Mouse (Mus musculus): Measurements from ENCODE around the gene Gpr158. TPM values are rescaled to one million over a fixed set of nuclear protein-coding genes. Genes with fewer than 3 reads are reported as not detected.

The Gpr158 gene
- polyA plus RNA-seq, 1 experiment from 2014 or later = 6.1 TPM

DNA sequence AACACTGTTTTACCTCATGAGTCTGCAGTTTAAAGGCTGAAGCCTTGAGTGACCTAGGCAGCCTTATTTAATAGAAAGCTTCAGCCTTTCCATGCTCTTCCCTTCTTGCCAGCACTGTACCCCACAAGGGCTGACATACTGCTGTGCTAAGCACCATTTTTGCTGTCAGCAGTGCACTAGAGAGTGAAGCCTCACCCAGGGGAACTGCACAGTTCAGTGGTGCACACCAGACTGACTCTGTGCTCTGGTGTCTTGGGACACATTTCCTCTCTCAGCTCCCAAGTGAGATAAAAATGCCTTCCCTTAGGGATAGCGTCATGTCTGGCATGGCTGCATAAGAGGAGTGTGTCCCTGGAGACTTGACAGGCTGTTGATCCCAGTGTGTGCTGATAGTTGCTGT lies 130.6 kb downstream of the Gpr158 start:
- Histone ChIP-seq H3K36me3 (ENCODE audit: control insufficient read depth, insufficient read depth, low read length) (no peaks in the 10 kb centered on the region), H3K4me2 (ENCODE audit: low read depth, low read length) (no peak overlapping the region), H3K9me3 (ENCODE audit: control insufficient read depth, low read length) (no peaks in the 10 kb centered on the region), H3K27me3 (ENCODE audit: control insufficient read depth, insufficient read depth, low read length) (no peaks in the 10 kb centered on the region), H3K4me1 (ENCODE audit: control insufficient read depth, insufficient read depth, low read length) (no peaks in the 10 kb centered on the region), H3K9ac (replicated peaks; ENCODE audit: low read depth, low read length) (no peak overlapping the region), H3K27ac (ENCODE audit: low read depth, low read length) (no peak overlapping the region), H3K4me3 (ENCODE audit: low read depth, low read length) (no peak overlapping the region)
- 58% methylated on average over 1 of the region's 1 CpGs for WGBS
- peak; percentile 31; the same call in 1 of the 2 replicates for ATAC-seq (ENCODE audit: low read depth)

DNA sequence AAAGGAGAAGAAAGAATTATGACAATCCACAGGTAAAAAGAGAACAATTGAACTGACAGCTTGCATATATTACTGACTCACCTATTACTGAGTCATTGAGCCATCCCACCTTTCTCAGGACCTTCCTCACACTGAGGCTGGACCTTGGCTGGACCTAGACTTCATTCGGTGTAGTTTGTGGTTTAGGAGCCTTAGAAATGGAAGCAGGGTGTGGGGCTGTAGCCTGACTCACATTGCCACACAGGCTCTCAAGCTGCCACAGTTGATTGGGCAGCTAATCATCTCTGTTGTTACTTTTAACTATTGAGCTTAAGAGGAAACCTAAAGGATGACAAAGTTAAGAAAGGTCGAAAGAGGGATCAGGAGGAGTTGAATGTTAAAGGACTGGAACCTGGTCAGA lies 132.1 kb downstream of the Gpr158 start:
- Histone ChIP-seq H3K4me1 (ENCODE audit: control insufficient read depth, insufficient read depth, low read length) (no peaks in the 10 kb centered on the region), H3K9me3 (ENCODE audit: control insufficient read depth, low read length) (no peaks in the 10 kb centered on the region), H3K27me3 (ENCODE audit: control insufficient read depth, insufficient read depth, low read length) (no peaks in the 10 kb centered on the region), H3K4me2 (ENCODE audit: low read depth, low read length) (no peak overlapping the region), H3K9ac (replicated peaks; ENCODE audit: low read depth, low read length) (no peak overlapping the region), H3K27ac (ENCODE audit: low read depth, low read length) (no peak overlapping the region), H3K36me3 (ENCODE audit: control insufficient read depth, insufficient read depth, low read length) (no peaks in the 10 kb centered on the region), H3K4me3 (ENCODE audit: low read depth, low read length) (no peak overlapping the region)
- WGBS = 85% methylated on average over 2 of the region's 2 CpGs
- no peak for ATAC-seq (ENCODE audit: low read depth)

DNA sequence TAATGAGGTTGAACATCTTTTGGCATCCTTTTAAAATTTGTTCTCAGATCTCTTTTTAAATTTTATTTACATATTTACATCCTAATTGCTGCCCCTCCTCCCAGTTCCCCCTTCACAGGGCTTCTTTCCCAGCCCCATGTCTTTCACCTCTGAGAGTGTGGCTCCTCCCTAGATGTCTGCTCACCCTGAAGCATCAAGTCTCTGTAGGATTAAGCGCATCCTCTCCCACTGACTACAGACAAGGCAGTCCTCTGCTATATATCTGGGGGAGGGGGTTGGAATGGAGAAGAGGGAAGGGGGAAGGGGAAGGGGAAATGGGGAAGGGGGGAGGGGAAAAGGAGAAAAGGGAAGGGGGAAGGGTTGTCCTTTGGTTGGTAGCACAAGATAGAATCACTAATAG lies 140.1 kb downstream of the Gpr158 start:
- ATAC-seq (ENCODE audit: low read depth) = peak; percentile 44; the same call in 1 of the 2 replicates
- H3K36me3 ChIP-seq (ENCODE audit: control insufficient read depth, insufficient read depth, low read length) = no peaks in the 10 kb centered on the region
- 62% methylated on average over 1 of the region's 1 CpGs for WGBS
- H3K9me3 ChIP-seq (ENCODE audit: control insufficient read depth, low read length) = no peaks in the 10 kb centered on the region
- H3K27ac ChIP-seq (ENCODE audit: low read depth, low read length) = no peak overlapping the region
- H3K4me3 ChIP-seq (ENCODE audit: low read depth, low read length) = no peak overlapping the region
- H3K9ac ChIP-seq (replicated peaks; ENCODE audit: low read depth, low read length) = no peak overlapping the region
- no peaks in the 10 kb centered on the region for H3K4me1 ChIP-seq (ENCODE audit: control insufficient read depth, insufficient read depth, low read length)
- H3K4me2 ChIP-seq (ENCODE audit: low read depth, low read length) = no peak overlapping the region
- no peaks in the 10 kb centered on the region for H3K27me3 ChIP-seq (ENCODE audit: control insufficient read depth, insufficient read depth, low read length)

DNA sequence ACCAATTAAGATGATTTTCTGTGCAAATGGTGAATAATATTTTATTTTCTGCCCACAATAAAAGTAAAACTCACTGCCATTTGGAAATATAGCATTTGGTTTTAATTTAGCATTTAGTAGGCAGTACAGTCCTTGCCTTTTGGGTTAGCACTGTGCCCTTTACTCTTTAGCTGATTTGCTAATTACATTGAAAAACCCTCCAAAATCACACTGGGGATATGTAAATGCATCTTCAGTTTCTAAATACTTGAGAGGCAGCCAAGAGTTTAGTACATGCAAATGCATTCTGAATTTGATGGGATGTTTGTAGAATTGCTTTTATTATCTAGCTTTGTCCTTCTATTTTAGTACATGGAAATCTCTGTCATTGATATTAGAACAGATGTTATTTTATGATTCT lies 163.4 kb downstream of the Gpr158 start:
- Histone ChIP-seq H3K9ac (replicated peaks; ENCODE audit: low read depth, low read length) (no peak overlapping the region), H3K27me3 (ENCODE audit: control insufficient read depth, insufficient read depth, low read length) (no peaks in the 10 kb centered on the region), H3K4me1 (ENCODE audit: control insufficient read depth, insufficient read depth, low read length) (no peaks in the 10 kb centered on the region), H3K36me3 (ENCODE audit: control insufficient read depth, insufficient read depth, low read length) (no peaks in the 10 kb centered on the region), H3K9me3 (ENCODE audit: control insufficient read depth, low read length) (no peaks in the 10 kb centered on the region), H3K27ac (ENCODE audit: low read depth, low read length) (no peak overlapping the region), H3K4me3 (ENCODE audit: low read depth, low read length) (no peak overlapping the region), H3K4me2 (ENCODE audit: low read depth, low read length) (no peak overlapping the region)
- no peak for ATAC-seq (ENCODE audit: low read depth)

DNA sequence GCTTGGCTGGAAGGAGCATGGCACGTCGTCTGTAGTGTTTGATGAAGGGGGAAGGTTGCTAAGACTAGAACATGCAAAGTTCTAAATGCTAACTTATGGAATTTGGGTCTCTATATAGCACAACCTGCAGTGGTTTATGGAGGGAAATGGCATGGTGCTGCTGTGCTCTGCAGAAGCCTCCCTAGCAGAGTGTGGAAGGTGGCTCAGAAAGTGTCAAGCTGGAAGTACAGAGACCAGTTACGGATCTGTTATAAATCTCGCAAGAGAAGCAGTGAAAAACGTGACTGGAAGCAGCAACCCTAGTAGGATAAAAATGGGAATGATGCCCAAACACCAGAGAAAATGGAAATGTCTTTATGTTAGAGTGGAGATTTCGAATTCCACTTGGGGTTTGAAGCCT lies 251.8 kb downstream of the Gpr158 start:
- Histone ChIP-seq H3K27me3 (ENCODE audit: control insufficient read depth, insufficient read depth, low read length) (no peaks in the 10 kb centered on the region), H3K27ac (ENCODE audit: low read depth, low read length) (no peak overlapping the region), H3K9ac (replicated peaks; ENCODE audit: low read depth, low read length) (no peak overlapping the region), H3K4me3 (ENCODE audit: low read depth, low read length) (no peak overlapping the region), H3K4me2 (ENCODE audit: low read depth, low read length) (no peak overlapping the region), H3K9me3 (ENCODE audit: control insufficient read depth, low read length) (no peaks in the 10 kb centered on the region), H3K4me1 (ENCODE audit: control insufficient read depth, insufficient read depth, low read length) (no peaks in the 10 kb centered on the region), H3K36me3 (ENCODE audit: control insufficient read depth, insufficient read depth, low read length) (no peaks in the 10 kb centered on the region)
- WGBS = 73% methylated on average over 6 of the region's 6 CpGs
- no peak for ATAC-seq (ENCODE audit: low read depth)

DNA sequence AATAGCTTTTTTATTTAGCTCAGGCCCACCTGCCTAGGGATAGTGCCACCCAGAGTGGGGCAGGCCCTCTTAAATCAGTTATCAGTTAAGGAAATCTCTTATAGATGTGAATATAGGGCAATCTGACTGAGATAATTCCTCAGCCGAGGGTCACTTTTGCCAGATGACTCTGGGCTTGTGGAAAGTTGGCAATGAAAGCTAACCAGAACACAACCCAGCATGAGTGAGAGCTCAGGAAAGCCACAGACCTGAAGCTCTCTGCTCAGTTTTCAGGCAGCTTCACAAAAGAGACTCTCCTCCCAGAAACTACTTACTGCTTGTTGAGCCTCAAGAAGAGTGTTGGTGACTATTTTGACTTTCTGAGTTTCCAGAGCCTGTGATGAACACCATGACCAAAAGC lies 264.8 kb downstream of the Gpr158 start:
- Histone ChIP-seq H3K4me2 (ENCODE audit: low read depth, low read length) (no peak overlapping the region), H3K27me3 (ENCODE audit: control insufficient read depth, insufficient read depth, low read length) (no peaks in the 10 kb centered on the region), H3K27ac (ENCODE audit: low read depth, low read length) (no peak overlapping the region), H3K36me3 (ENCODE audit: control insufficient read depth, insufficient read depth, low read length) (no peaks in the 10 kb centered on the region), H3K9me3 (ENCODE audit: control insufficient read depth, low read length) (no peaks in the 10 kb centered on the region), H3K4me3 (ENCODE audit: low read depth, low read length) (no peak overlapping the region), H3K4me1 (ENCODE audit: control insufficient read depth, insufficient read depth, low read length) (no peaks in the 10 kb centered on the region), H3K9ac (replicated peaks; ENCODE audit: low read depth, low read length) (no peak overlapping the region)
- WGBS = 83% methylated on average over 1 of the region's 1 CpGs
- ATAC-seq (ENCODE audit: low read depth) = no peak

DNA sequence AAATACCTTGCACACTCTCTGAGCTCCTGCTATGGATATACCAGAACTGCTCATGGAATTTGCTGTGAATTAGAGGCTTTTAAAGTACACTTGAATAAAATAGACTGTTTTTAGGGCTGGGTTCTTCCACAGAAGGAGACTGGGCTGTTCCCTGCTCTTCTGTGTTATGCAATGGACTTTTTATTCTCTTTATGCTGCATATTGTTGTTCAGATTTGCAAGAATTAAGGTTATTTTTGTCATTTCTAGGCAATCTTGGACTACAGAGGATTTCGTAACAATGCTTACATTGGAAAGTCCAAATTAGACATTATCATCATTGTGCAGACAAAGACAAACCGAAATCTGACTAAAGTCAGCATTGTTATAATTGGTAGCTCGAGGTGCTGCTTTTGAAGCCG lies 298.4 kb downstream of the Gpr158 start:
- Histone ChIP-seq H3K9ac (replicated peaks; ENCODE audit: low read depth, low read length) (no peak overlapping the region), H3K4me2 (ENCODE audit: low read depth, low read length) (no peak overlapping the region), H3K4me1 (ENCODE audit: control insufficient read depth, insufficient read depth, low read length) (no peaks in the 10 kb centered on the region), H3K27me3 (ENCODE audit: control insufficient read depth, insufficient read depth, low read length) (no peaks in the 10 kb centered on the region), H3K9me3 (ENCODE audit: control insufficient read depth, low read length) (no peaks in the 10 kb centered on the region), H3K36me3 (ENCODE audit: control insufficient read depth, insufficient read depth, low read length) (no peaks in the 10 kb centered on the region), H3K27ac (ENCODE audit: low read depth, low read length) (no peak overlapping the region), H3K4me3 (ENCODE audit: low read depth, low read length) (no peak overlapping the region)
- no peak for ATAC-seq (ENCODE audit: low read depth)
- 58% methylated on average over 4 of the region's 4 CpGs for WGBS

DNA sequence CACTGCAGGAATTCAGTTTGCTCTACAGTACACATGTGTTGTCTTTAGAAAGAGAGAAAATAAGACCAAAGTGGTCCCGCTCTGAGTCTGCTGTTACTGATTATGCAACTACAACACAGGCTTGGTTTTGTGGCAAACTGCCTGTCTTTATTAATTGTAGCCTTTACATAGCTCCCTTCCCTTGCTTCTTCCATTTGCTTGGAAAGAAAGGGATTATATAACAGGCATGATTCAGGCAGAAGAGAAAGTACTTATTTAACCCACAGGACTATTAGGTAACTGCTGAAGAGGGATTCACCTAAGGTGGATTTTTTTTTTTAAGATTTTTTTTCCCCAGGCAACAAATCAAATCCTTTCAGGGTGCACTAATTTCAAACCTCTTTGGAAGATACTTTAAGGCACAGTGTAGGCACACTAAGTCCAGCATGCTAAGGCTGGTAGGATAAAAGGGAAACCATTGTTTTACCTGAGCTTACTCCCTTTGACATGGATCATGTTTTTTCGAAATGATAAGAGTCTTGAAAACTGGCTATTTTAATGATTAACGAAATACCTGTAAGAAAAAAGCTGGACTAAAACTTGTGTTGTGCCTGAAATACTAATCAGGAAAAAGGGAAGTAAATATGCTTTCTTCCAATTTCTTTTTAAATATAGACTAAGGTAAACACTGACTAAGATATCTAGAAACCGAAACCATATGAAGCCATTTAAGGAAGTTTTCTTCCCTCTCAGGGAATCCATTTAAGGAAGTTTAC lies 308.9 kb downstream of the Gpr158 start:
- Histone ChIP-seq H3K27me3 (ENCODE audit: control insufficient read depth, insufficient read depth, low read length) (no peaks in the 10 kb centered on the region), H3K36me3 (ENCODE audit: control insufficient read depth, insufficient read depth, low read length) (no peaks in the 10 kb centered on the region), H3K4me1 (ENCODE audit: control insufficient read depth, insufficient read depth, low read length) (no peaks in the 10 kb centered on the region), H3K4me2 (ENCODE audit: low read depth, low read length) (no peak overlapping the region), H3K9ac (replicated peaks; ENCODE audit: low read depth, low read length) (no peak overlapping the region), H3K4me3 (ENCODE audit: low read depth, low read length) (no peak overlapping the region), H3K9me3 (ENCODE audit: control insufficient read depth, low read length) (no peaks in the 10 kb centered on the region), H3K27ac (ENCODE audit: low read depth, low read length) (no peak overlapping the region)
- WGBS = 92% methylated on average over 4 of the region's 4 CpGs
- ATAC-seq (ENCODE audit: low read depth) = no peak

DNA sequence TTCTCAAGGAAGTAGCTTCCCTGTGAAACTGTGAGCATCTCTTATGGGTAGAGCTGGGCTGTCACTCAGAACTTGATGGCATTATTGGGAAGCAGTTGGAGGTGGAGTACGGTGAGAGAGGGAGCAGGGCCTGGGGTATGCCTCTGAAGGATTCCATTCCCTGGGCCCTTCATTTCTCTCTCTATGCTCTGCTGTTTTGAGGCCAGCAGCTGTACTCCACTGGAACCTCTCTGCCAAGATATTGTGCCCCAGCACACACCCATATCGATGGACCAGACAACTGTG lies 309.4 kb downstream of the Gpr158 start:
- no peaks in the 10 kb centered on the region for H3K27me3 ChIP-seq (ENCODE audit: control insufficient read depth, insufficient read depth, low read length)
- no peak overlapping the region for H3K9ac ChIP-seq (replicated peaks; ENCODE audit: low read depth, low read length)
- no peak overlapping the region for H3K27ac ChIP-seq (ENCODE audit: low read depth, low read length)
- no peak overlapping the region for H3K4me3 ChIP-seq (ENCODE audit: low read depth, low read length)
- ATAC-seq (ENCODE audit: low read depth) = no peak
- H3K4me2 ChIP-seq (ENCODE audit: low read depth, low read length) = no peak overlapping the region
- H3K36me3 ChIP-seq (ENCODE audit: control insufficient read depth, insufficient read depth, low read length) = no peaks in the 10 kb centered on the region
- no peaks in the 10 kb centered on the region for H3K9me3 ChIP-seq (ENCODE audit: control insufficient read depth, low read length)
- no peaks in the 10 kb centered on the region for H3K4me1 ChIP-seq (ENCODE audit: control insufficient read depth, insufficient read depth, low read length)
- 61% methylated on average over 2 of the region's 2 CpGs for WGBS

Data from neural tube, embryonic 14.5 days (tissue).